Mouse (Mus musculus): ENCODE measurements around the gene Blm. TPM values are rescaled to one million over a fixed set of nuclear protein-coding genes. Genes with fewer than 3 reads are reported as not detected.

Gene Blm
- 14.3 to 17.8 TPM (median 14.4 TPM) in 3 replicates for total RNA-seq (2017)

GRCm38 (mm10) chr7:80535009-80535744 is at the start of gene Blm:
TSS of gene Blm (minus strand) at chr7:80535119.
- ATAC-seq (replicated peaks; ENCODE audit: insufficient number of reproducible peaks, low FRiP score, low TSS enrichment, poor library complexity, severe bottlenecking), result peak; percentile 99

- ATAC-seq (replicated peaks; ENCODE audit: insufficient number of reproducible peaks, low FRiP score, low TSS enrichment, poor library complexity, severe bottlenecking), result peak; percentile 37; the same call in 1 of the 2 replicates
Observed at GRCm38 (mm10) chr7:80583981-80584380, 49.1 kb upstream of the Blm start.

- peak; percentile 42; the same call in 1 of the 2 replicates for ATAC-seq (replicated peaks; ENCODE audit: insufficient number of reproducible peaks, low FRiP score, low TSS enrichment, poor library complexity, severe bottlenecking)
Observed at GRCm38 (mm10) chr7:80582821-80583451, 48.0 kb upstream of the Blm start.

GRCm38 (mm10) chr7:80580368-80580767 is 45.4 kb upstream of the Blm start:
- ATAC-seq (replicated peaks; ENCODE audit: insufficient number of reproducible peaks, low FRiP score, low TSS enrichment, poor library complexity, severe bottlenecking), result 0 out of 2 replicates have a peak, but pooled peaks have one; percentile 25

GRCm38 (mm10) chr7:80577417-80577980 is 42.6 kb upstream of the Blm start:
- ATAC-seq (replicated peaks; ENCODE audit: insufficient number of reproducible peaks, low FRiP score, low TSS enrichment, poor library complexity, severe bottlenecking), result no peak

GRCm38 (mm10) chr7:80576626-80577025 is 41.7 kb upstream of the Blm start:
- ATAC-seq (replicated peaks; ENCODE audit: insufficient number of reproducible peaks, low FRiP score, low TSS enrichment, poor library complexity, severe bottlenecking), result no peak

GRCm38 (mm10) chr7:80575750-80576149 is 40.8 kb upstream of the Blm start:
- peak; percentile 38; the same call in 1 of the 2 replicates for ATAC-seq (replicated peaks; ENCODE audit: insufficient number of reproducible peaks, low FRiP score, low TSS enrichment, poor library complexity, severe bottlenecking)

GRCm38 (mm10) chr7:80573076-80573475 is 38.2 kb upstream of the Blm start:
- ATAC-seq (replicated peaks; ENCODE audit: insufficient number of reproducible peaks, low FRiP score, low TSS enrichment, poor library complexity, severe bottlenecking), result no peak

- no peak for ATAC-seq (replicated peaks; ENCODE audit: insufficient number of reproducible peaks, low FRiP score, low TSS enrichment, poor library complexity, severe bottlenecking)
Observed at GRCm38 (mm10) chr7:80567982-80568381, 33.1 kb upstream of the Blm start.

GRCm38 (mm10) chr7:80561931-80562330 is 27.0 kb upstream of the Blm start:
- no peak for ATAC-seq (replicated peaks; ENCODE audit: insufficient number of reproducible peaks, low FRiP score, low TSS enrichment, poor library complexity, severe bottlenecking)

- no peak for ATAC-seq (replicated peaks; ENCODE audit: insufficient number of reproducible peaks, low FRiP score, low TSS enrichment, poor library complexity, severe bottlenecking)
Observed at GRCm38 (mm10) chr7:80561271-80561670, 26.4 kb upstream of the Blm start.

- no peak for ATAC-seq (replicated peaks; ENCODE audit: insufficient number of reproducible peaks, low FRiP score, low TSS enrichment, poor library complexity, severe bottlenecking)
Observed at GRCm38 (mm10) chr7:80558572-80558971, 23.7 kb upstream of the Blm start.

GRCm38 (mm10) chr7:80558101-80558500 is 23.2 kb upstream of the Blm start:
- ATAC-seq (replicated peaks; ENCODE audit: insufficient number of reproducible peaks, low FRiP score, low TSS enrichment, poor library complexity, severe bottlenecking), result no peak

GRCm38 (mm10) chr7:80557161-80557560 is 22.2 kb upstream of the Blm start:
- no peak for ATAC-seq (replicated peaks; ENCODE audit: insufficient number of reproducible peaks, low FRiP score, low TSS enrichment, poor library complexity, severe bottlenecking)

- no peak for ATAC-seq (replicated peaks; ENCODE audit: insufficient number of reproducible peaks, low FRiP score, low TSS enrichment, poor library complexity, severe bottlenecking)
Observed at GRCm38 (mm10) chr7:80556166-80556565, 21.2 kb upstream of the Blm start.

- no peak for ATAC-seq (replicated peaks; ENCODE audit: insufficient number of reproducible peaks, low FRiP score, low TSS enrichment, poor library complexity, severe bottlenecking)
Observed at GRCm38 (mm10) chr7:80555146-80555545, 20.2 kb upstream of the Blm start.

GRCm38 (mm10) chr7:80554180-80555021 is 19.5 kb upstream of the Blm start:
- peak; percentile 46; the same call in 1 of the 2 replicates for ATAC-seq (replicated peaks; ENCODE audit: insufficient number of reproducible peaks, low FRiP score, low TSS enrichment, poor library complexity, severe bottlenecking)

- ATAC-seq (replicated peaks; ENCODE audit: insufficient number of reproducible peaks, low FRiP score, low TSS enrichment, poor library complexity, severe bottlenecking), result no peak
Observed at GRCm38 (mm10) chr7:80548513-80549260, 13.8 kb upstream of the Blm start.

Data from monocyte, adult 5-6 weeks (primary cell).